Mouse (Mus musculus): ENCODE measurements around the gene Svep1. TPM values are rescaled to one million over a fixed set of nuclear protein-coding genes. Genes with fewer than 3 reads are reported as not detected.

Svep1 gene
- total RNA-seq (2017), result not detected in 2 replicates

DNA sequence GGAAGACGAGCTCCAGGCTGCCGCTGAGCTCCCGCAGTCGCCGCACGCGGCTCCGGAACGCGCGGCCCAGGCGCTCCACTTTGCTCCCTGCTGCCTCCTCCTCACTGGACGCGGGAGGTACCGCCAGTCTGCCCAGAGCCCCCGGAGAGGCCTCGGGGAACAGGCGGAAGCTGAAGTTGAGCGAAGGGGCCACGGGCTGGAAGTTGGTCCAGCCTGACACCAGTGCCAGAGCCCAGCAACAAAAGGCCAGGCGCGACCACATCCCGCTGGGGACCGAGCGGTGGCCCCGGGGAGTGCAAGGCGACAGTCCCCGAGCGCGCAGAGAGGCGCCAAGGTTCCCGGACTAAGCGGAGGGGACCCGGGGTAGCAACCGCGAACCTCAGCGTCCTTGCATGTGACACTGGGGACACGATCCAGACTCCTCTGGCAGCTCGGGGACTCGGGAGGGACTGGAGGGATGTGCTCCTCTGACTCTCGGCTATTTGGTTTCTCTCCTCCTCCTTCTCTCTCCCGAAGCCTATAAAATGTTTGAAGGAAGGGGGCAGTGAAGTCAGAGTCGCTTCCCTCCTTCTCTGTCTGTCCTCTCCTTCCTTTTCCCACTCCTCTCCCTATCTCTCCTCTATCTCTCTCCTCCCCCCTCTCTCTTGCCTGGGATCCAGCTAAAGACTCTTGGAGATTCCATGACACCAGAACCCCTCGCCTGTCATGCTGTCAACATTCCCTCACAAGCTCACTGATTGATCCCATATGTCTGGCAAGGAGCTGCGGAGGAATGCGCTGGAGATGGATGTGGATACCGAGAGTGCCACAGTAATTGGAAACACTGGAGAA lies at the start of gene Svep1:
Gene Svep1 (minus strand): TSS at position 745 of the 831 bp plus-strand sequence.
- no peak for ATAC-seq (ENCODE audit: extremely low read depth, insufficient number of reproducible peaks, low FRiP score, poor library complexity, severe bottlenecking)

DNA sequence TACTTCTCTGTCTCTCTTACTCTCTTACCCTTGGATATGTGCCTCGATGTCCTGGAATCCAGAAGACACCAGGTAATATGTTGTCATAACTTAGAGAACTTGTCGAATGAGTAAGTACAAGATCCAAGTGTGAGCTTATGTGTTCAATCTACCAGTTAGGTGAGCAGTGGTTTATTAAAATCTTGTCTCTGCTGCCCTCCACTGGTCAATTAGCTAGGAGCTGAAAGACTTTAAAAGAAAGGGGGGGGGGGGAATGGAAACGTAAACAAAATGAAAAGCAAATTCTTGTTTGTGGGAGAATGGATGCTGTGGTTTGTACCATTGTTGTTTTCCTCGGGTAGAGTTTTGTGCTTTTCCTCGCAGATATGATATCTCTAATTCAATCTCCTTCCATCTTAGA lies 46.8 kb upstream of the Svep1 start:
- ATAC-seq (ENCODE audit: extremely low read depth, insufficient number of reproducible peaks, low FRiP score, poor library complexity, severe bottlenecking), result no peak

DNA sequence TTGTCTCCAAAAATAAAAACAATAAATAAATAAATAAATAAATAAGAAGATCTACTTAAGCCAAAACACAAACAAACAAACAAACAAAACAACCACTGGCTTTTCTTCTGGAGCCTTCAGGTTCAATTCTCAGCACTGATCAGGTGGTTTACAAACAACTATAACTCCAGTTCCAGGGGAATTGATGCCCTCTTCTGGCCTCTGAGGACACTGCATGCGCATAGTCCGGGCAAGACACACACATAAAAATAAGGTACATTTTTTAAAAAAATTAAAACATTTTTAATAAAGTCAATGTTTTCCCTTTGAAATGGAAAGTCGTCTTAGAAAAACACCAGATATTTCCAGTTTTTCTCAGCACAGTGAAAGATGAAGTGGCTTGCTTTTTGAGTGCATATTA lies 45.7 kb upstream of the Svep1 start:
- no peak for ATAC-seq (ENCODE audit: extremely low read depth, insufficient number of reproducible peaks, low FRiP score, poor library complexity, severe bottlenecking)

DNA sequence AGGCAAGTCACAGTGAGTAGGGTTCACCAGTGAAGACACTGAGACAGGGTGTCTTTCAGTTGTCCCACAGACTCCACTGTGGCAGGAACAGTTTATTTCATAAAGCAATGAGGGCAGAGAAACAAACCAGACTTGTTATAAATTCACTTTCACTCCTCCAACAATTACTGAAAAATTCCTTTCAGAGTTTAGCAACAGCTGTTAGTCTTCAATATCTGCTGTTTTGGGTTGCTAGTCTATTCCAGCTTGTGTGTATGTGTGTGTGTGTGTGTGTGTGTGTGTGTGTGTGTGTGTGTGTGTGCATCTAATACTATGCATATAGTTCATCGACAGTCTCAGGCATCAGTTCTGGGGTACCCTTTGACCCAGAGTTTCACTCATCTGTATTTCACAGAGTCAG lies 38.9 kb upstream of the Svep1 start:
- ATAC-seq (ENCODE audit: extremely low read depth, insufficient number of reproducible peaks, low FRiP score, poor library complexity, severe bottlenecking), result no peak

- no peak for ATAC-seq (ENCODE audit: extremely low read depth, insufficient number of reproducible peaks, low FRiP score, poor library complexity, severe bottlenecking)
Observed at GRCm38 (mm10) chr4:58240416-58240815, 33.8 kb upstream of the Svep1 start.

DNA sequence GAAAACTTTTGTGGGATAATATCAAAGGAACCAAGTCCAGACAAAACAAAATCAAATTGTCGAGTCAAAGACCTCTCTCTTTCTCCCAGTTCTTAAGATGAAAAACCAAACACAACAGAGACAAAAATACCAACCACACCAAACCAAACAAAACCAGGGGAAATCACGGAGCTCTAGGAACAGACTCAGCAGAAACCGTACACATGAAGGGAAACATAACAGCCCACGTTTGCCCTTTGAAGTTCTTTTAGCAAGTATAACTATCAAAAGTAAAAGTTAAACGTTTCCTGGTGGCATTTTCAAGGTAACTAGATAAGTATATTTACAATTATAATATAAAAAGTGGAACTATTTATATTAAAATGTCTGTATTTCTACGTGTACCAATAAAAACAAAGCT lies 29.2 kb upstream of the Svep1 start:
- ATAC-seq (ENCODE audit: extremely low read depth, insufficient number of reproducible peaks, low FRiP score, poor library complexity, severe bottlenecking), result no peak

- no peak for ATAC-seq (ENCODE audit: extremely low read depth, insufficient number of reproducible peaks, low FRiP score, poor library complexity, severe bottlenecking)
Observed at GRCm38 (mm10) chr4:58223499-58223898, 16.8 kb upstream of the Svep1 start.

DNA sequence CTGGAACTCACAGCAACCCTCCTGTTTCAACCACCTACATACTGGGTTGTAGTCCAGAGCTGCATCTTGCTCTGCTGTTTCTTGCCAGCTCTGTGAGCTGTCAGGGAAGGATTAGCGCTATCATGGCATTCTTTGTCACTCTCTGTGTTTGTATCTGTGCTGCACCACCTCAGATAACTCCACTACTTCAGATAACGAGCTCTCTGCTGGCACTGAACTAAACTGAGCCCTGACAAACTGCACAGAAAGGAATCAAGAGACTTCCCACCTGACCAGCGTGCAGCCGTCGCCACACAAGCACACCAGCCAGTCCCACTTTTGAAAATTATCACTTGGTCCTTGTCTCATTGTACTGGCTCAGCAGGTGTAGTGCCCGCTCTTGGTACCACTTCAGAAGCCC lies 4.7 kb upstream of the Svep1 start:
- no peak for ATAC-seq (ENCODE audit: extremely low read depth, insufficient number of reproducible peaks, low FRiP score, poor library complexity, severe bottlenecking)

GRCm38 (mm10) chr4:58210557-58211090 lies 4.0 kb upstream of the Svep1 start:
- no peak for ATAC-seq (ENCODE audit: extremely low read depth, insufficient number of reproducible peaks, low FRiP score, poor library complexity, severe bottlenecking)

- ATAC-seq (ENCODE audit: extremely low read depth, insufficient number of reproducible peaks, low FRiP score, poor library complexity, severe bottlenecking), result no peak
Observed at GRCm38 (mm10) chr4:58205750-58206114, 927 bp downstream of the Svep1 start.

- ATAC-seq (ENCODE audit: extremely low read depth, insufficient number of reproducible peaks, low FRiP score, poor library complexity, severe bottlenecking), result no peak
Observed at GRCm38 (mm10) chr4:58201703-58202102, 5.0 kb downstream of the Svep1 start.

- ATAC-seq (ENCODE audit: extremely low read depth, insufficient number of reproducible peaks, low FRiP score, poor library complexity, severe bottlenecking), result no peak
Observed at GRCm38 (mm10) chr4:58200826-58201225, 5.8 kb downstream of the Svep1 start.

DNA sequence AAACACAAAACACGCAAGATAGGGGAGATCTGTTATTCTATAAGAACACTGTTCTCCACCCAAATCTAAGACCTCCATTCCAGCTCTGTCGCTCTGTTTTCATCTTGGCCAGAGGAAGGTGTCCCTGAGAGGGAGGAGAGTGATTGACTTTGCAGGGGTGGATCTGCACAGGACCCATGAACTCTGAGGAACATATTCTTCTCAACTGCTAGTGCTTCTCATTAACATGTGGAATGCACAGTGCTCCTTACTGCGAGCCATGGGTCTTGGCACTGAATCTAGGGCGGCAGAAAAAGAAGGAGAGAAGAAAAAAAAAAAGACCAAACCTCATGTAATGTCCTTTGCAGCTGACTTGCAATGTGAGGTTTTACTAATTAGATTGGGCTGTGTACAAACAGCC lies 9.4 kb downstream of the Svep1 start:
- no peak for ATAC-seq (ENCODE audit: extremely low read depth, insufficient number of reproducible peaks, low FRiP score, poor library complexity, severe bottlenecking)

DNA sequence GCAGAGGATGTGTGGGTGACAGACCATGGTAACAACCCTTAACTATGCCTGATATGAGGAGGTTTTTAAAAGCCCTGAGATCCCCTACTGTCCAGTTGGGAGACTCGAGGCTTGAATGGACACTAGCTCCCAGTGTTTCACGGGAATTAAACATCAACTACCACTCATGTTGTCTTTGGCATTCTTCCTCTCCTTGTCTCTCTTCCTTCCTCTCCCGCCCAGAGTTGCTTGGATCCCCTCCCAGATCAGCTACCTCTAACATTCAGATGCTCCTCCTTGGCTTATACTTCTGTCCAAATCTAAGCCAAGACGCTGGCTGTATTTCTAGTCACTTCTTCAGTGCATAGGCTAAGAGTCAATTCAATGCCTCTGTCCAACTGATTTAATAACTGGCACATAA lies 9.9 kb downstream of the Svep1 start:
- ATAC-seq (ENCODE audit: extremely low read depth, insufficient number of reproducible peaks, low FRiP score, poor library complexity, severe bottlenecking), result no peak

DNA sequence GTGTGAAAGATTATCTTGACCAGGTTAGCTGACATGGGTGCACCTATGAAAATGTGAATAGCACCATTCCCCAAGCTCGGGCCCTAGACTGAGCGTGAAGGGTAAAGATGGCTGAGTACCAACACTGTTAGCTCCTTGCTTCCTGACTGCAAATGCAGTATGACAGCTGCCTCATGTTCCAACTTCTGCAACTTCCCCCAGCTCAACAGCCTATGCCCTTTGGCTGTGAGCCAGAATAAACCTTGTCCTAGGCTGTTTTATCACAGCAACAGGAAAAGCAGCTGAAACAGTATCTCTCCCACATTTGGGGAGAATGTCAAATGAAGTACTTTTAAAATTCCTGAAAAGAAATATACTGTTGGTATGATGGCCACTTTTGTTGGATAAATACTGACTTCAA lies 10.7 kb downstream of the Svep1 start:
- no peak for ATAC-seq (ENCODE audit: extremely low read depth, insufficient number of reproducible peaks, low FRiP score, poor library complexity, severe bottlenecking)

DNA sequence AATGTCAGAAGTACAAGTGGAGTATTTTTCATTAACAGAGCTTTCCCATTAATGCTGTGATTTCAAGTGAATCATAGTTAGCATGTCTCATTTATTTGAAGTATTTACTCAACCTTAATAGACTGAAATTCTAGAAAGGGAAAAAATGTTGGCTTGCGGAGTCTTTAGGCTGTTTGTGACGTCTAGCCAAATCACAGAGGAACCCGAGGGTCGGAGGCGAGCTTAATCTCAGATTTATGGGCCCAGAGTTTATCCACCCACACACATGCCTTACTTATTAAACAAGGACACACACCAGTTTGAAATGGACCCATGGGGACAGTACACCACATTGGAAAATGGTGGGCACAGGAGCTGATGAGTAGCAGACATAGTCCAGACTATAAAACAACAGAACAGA lies 17.4 kb downstream of the Svep1 start:
- ATAC-seq (ENCODE audit: extremely low read depth, insufficient number of reproducible peaks, low FRiP score, poor library complexity, severe bottlenecking), result no peak

DNA sequence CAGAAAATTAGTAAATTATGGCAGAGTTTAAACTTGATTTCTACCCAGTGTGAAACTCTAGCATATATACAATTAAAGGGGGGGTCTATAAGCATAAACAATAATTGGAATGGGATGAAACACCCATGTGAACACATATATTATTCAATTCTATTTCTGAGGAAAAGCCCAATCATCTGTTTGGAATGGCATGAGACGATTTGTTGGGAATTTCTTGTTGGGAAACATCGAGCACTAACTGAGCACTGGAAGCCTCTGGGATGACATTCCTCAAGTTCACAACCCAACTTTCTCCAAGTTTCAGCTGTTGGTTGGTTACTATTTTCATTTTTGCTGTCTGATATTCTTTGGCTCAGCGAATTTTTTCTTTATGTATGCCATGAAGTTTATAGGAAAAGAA lies 21.3 kb downstream of the Svep1 start:
- ATAC-seq (ENCODE audit: extremely low read depth, insufficient number of reproducible peaks, low FRiP score, poor library complexity, severe bottlenecking), result no peak

- ATAC-seq (ENCODE audit: extremely low read depth, insufficient number of reproducible peaks, low FRiP score, poor library complexity, severe bottlenecking), result no peak
Observed at GRCm38 (mm10) chr4:58184681-58185341, 21.8 kb downstream of the Svep1 start.

DNA sequence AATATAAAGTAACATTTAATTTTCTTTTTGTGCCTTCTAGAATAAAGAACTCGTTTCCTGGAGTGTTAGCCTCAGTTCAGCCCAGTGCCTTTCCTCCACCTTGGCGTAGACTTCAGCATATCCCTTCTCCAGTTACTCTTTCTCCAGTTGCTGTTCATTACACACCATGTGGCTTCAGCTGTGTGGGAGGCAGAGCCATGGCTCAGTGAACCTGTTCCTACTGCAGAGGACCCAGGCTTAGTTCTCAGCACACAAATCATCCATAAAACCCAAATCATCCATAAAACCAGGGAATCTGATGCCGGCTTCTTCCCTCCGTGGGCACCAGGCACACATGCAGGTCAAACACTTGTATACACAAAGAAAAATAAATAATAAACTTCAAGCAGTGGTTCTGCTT lies 22.8 kb downstream of the Svep1 start:
- ATAC-seq (ENCODE audit: extremely low read depth, insufficient number of reproducible peaks, low FRiP score, poor library complexity, severe bottlenecking), result no peak

- no peak for ATAC-seq (ENCODE audit: extremely low read depth, insufficient number of reproducible peaks, low FRiP score, poor library complexity, severe bottlenecking)
Observed at GRCm38 (mm10) chr4:58178489-58178888, 28.2 kb downstream of the Svep1 start.
